Mouse (Mus musculus) ES-CJ7 (cell line): ENCODE data around the gene Arnt2.

Source experiments
- DNase-seq: peaks from one replicate; pipeline ENCODE4 v3.0.0; 2011; ENCODE audit warnings: low read depth, low spot score

Arnt2 gene

DNA sequence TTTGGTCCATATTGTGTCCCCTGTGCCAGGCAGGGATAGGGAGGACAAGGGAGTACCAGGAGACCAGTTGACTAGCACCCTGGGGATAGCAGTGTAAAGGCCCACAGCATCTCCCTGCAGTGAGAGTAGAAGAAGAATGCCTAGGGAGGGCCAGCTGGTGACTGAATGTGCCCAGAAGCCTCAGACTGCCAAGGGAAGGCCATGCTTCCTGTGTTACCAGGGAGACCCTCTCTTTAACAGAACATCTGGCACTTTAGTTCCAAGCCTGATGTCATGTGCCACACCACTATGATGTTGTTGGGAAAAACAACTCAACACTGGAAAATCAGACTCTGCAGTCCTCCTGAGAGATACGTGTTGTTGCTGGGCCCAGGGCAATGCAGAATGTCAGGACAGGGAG lies 12.7 kb downstream of the Arnt2 start:
- no peak for DNase-seq

DNA sequence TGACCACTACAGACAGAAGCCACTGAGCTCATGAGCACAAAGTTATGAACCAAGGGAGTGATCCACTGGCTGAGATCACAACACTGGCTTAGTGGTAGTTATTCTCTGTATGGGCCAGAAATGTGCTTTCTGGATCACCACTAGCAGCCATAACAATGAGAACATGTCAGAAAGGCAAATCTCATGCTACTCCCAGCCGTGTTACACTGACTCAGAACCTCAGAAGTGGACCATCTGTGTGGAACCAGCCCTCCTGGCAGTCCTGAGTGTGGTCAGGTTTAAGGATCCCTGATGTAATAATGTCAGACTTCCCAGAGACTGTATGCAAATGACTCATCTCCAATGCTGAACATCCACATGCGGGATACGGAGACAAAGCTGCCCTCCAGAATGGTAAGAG lies 13.4 kb downstream of the Arnt2 start:
- DNase-seq: no peak

DNA sequence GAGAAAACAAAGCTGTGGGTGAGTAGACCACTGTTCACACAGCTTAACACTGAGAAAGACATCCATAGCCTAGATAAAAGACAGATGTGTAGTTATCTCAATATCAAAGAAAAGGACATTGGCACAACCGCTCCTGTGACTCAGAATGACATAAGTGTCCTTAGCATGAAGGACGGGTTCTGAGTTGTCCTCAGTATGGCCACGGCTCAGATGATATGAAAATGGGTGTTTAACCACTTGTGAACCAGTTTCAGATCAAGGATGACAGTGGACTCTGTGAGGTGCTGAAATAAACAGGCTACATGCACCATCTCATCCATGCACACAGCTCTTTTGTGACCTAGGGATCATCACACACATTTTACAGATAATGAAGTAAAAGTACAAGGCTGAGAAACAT lies 22.1 kb downstream of the Arnt2 start:
- DNase-seq: no peak

GRCm38 (mm10) chr7:84386472-84386871 lies 23.5 kb downstream of the Arnt2 start:
- DNase-seq: no peak

DNA sequence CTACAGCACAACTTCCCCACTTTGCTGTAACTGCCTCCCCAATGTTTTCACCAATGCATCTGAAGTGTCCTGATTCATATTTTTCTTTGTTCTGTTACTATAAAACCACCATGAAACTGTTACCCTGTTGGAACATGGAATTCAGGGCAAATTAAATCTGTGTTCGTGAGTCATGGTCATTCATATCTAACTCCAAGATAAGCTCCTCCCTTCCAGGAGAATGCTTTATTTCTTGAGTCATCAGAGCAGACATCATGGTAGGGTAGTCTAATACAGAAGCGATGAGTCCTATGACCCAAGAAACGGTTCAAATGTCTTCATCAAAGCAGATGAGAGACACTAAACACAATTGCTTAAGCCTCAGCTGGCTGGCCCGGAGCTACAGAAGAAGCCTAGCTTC lies 25.2 kb downstream of the Arnt2 start:
- no peak for DNase-seq

DNA sequence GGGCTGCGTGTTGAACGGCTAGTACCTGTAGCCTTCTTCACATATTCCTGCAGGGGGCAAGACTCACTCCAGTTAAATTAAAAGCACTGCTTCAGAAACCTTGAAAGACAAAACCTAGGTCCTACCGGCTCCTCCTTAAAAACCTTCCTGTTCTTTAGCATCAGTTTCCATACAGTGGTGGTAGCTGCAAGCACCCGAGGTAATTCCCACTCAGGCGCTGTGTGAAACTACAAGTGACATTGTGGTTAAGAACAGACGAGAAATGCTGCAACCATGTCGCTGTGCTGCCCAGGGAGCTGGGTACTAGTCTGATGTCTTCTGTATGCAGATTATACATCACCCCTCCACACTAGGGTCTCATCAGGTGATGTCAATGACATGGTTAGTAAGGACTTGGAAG lies 25.9 kb downstream of the Arnt2 start:
- no peak for DNase-seq

- no peak for DNase-seq
These were observed 27.6 kb downstream of the Arnt2 start for GRCm38 (mm10) chr7:84382346-84382745.

GRCm38 (mm10) chr7:84380810-84381209 lies 29.2 kb downstream of the Arnt2 start:
- DNase-seq: no peak

- DNase-seq: no peak
These were observed 32.6 kb downstream of the Arnt2 start for GRCm38 (mm10) chr7:84377330-84377729.

DNA sequence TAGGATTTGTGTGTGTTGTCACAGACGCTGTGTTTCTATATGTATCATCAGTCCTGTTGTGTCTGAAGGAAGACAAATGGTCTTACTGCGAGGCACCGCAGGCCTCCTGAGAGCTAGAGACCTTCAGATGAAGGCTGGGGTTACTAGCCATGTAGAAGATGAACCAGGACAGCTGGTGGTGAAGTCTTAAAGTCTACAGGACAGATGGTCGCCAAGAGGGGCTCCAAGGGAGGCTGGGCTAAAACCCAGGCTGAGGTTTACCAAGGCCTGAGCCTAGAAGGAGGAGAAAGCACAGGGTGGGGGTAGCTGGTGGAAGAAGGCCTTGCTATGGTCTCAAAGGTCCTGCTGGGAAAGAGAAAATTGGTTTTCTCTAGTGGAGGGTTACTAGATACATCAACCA lies 36.3 kb downstream of the Arnt2 start:
- DNase-seq: no peak

GRCm38 (mm10) chr7:84372871-84373270 lies 37.1 kb downstream of the Arnt2 start:
- DNase-seq: no peak

DNA sequence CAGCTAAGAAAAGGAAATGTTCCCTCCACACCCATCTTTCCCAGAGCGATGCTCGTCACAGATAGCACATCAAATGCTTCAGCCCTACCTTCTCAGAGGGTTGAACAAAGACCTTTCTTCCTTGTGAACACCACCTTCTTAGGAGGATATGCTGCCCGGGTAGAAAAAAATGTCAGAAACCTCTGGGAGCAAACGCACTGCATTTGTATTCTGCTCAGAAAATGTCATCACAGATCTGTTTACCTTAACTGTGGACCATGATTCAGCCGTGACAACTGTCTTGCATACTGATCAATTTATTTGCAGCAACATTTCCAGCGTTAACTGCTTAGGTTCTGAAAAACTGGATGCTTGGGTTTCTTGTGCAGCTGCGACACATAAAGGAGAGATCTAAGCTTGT lies 37.7 kb downstream of the Arnt2 start:
- DNase-seq: no peak

GRCm38 (mm10) chr7:84370911-84371592 lies 38.9 kb downstream of the Arnt2 start:
- no peak for DNase-seq

GRCm38 (mm10) chr7:84366251-84366650 lies 43.7 kb downstream of the Arnt2 start:
- no peak for DNase-seq

DNA sequence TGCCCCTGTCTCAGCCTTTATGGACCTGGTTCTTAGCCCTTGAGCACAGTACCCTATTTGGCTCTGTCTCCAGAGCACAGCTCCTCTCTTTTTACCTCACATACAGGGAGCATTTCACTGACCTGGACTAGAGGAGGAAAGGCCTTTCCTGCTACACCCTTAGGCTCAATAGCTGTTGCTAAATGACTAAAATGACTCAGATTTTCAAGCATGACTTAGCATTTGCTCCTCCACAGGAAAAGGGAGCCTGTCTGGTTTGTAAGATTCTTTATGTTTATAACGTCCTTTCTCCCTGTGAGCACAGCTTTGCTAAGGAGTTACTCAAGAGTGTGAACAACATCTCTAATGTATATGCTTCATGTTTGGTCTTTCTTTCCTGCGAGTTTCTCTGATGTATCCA lies 47.3 kb downstream of the Arnt2 start:
- DNase-seq: no peak

DNA sequence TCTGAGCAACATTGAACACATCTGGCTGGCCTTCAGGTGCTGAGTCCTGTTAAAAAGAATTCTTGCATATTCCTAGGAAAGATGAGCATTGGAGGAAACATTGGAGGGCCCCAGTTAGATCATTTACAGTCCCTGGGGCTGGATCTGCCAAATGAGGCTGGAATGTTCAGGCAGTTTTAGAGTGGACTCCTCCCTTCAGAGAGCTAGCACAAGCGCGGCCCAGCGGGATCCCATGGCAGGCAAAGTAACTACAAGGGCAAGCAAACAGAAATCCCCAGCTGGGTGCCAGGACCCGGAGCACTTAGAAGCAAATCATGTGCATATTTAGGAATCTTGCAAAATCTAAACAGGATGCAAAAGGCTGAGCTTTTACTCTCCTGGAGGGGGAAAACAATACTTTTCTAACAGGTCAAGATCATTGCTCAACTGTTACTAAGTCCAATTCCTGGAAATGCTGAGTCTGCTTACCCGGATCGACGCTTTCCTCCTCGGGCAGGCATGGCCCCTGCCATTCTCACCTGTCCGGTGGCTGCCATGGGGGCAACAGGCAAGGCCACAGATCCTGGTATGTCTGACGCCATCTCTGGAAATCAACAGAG lies 48.8 kb downstream of the Arnt2 start:
- DNase-seq: peak; percentile 61

DNA sequence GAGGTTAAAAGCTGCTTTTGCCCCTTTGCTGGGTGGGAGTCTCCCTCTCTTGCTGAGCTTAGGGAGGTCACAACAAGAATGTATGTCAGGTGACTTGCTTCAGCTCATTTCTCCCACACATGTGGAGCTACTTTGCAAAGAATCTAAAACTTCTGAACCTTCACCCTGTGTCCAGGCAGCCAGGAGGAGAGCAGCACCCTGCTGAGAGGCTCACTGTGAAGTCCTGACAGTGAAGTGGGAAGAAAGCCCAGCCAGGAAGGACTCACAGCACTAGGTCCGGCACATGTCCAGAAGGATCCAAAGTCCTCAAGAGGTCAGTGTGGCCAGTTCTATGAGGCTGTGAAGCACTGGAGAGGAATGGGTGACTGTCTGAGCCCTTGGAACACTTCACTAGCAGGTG lies 51.5 kb downstream of the Arnt2 start:
- no peak for DNase-seq

GRCm38 (mm10) chr7:84355619-84356570 lies 54.1 kb downstream of the Arnt2 start:
- peak; percentile 71 for DNase-seq

DNA sequence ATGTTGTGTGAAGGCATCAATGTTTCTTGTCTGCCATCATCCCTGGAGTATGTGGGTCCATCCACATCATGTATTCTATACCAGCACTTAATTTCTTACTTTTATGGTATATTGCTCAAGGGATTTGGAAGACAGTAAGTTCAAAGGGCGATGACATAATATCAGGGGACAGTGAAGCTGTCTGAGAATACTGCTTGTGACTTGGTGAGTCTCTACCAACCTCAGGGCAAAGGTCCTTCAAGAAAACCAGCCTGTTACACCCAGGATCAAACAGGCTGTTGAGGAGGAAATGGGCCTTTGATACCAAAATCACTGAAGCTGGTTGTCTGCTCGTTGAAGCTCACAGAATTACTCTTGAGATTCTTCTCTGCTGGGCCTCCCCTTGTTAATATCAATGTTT lies 55.1 kb downstream of the Arnt2 start:
- no peak for DNase-seq

- DNase-seq: no peak
These were observed 59.4 kb downstream of the Arnt2 start for GRCm38 (mm10) chr7:84350529-84350928.

DNA sequence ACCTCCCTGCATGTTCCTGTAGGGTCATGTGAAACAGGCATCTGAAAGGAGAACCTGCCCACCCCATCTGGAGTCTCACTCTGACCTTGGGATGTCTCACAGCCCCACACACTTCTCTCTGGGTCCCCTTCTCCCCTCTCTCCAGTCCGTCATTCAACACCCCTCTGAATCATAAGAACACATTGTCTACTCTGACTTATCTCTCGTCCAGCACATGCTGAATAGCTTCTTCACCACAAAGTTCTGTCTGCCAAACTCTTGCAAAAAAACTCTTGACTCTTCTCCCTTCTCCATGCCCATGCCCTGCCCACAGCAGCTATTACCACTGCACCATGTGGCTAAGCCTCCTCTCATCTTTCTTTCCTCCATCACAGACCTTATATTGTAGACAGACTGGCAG lies 60.0 kb downstream of the Arnt2 start:
- DNase-seq: no peak

- no peak for DNase-seq
These were observed 61.6 kb downstream of the Arnt2 start for GRCm38 (mm10) chr7:84348145-84348911.
